Mouse (Mus musculus): ENCODE measurements around the gene Gm28047. TPM values are rescaled to one million over a fixed set of nuclear protein-coding genes. Genes with fewer than 3 reads are reported as not detected.

Gene Gm28047
- not detected in 2 replicates for polyA plus RNA-seq (2015; fragmentation: Nextera tagmentation; extraction: Ambion mirVana)

GRCm38 (mm10) chr15:102624970-102625686, at the start of gene Gm28047, which contains the start of gene Atf7:
Gene Gm28047, minus strand, starts transcription at chr15:102625067.
Gene Atf7, minus strand, starts transcription at chr15:102625464.
- peak; percentile 99 for ATAC-seq
- Histone ChIP-seq H3K4me1 (ENCODE audit: control insufficient read depth, insufficient read depth, low read length) (peaks cover 26% of the 10 kb centered on the region), H3K9ac (ENCODE audit: low read depth, low read length) (peak within 1 kb of the TSS; percentile 87), H3K4me2 (ENCODE audit: low read depth, low read length) (peak within 1 kb of the TSS; percentile 84), H3K9me3 (ENCODE audit: control insufficient read depth, low read length) (peaks cover 4% of the 10 kb centered on the region; the same call in 1 of the 2 replicates), H3K36me3 (ENCODE audit: control insufficient read depth, insufficient read depth, low read length) (no peaks in the 10 kb centered on the region), H3K27me3 (replicated peaks; ENCODE audit: control insufficient read depth, insufficient read depth, low read length) (no peaks in the 10 kb centered on the region), H3K4me3 (ENCODE audit: low read length) (peak within 1 kb of the TSS; percentile 70), H3K27ac (ENCODE audit: low read length) (peak within 1 kb of the TSS; percentile 100)
- WGBS = under 1% methylated on average over 51 of the region's 51 CpGs

GRCm38 (mm10) chr15:102673548-102673947, 48.7 kb upstream of the Gm28047 start:
- Histone ChIP-seq H3K9ac (ENCODE audit: low read depth, low read length) (no peak overlapping the region; the same call in 1 of the 2 replicates), H3K4me3 (ENCODE audit: low read length) (peak overlapping the region; percentile 24), H3K36me3 (ENCODE audit: control insufficient read depth, insufficient read depth, low read length) (no peaks in the 10 kb centered on the region), H3K27me3 (replicated peaks; ENCODE audit: control insufficient read depth, insufficient read depth, low read length) (no peaks in the 10 kb centered on the region), H3K4me2 (ENCODE audit: low read depth, low read length) (peak overlapping the region; percentile 90), H3K9me3 (ENCODE audit: control insufficient read depth, low read length) (no peaks in the 10 kb centered on the region), H3K4me1 (ENCODE audit: control insufficient read depth, insufficient read depth, low read length) (peaks cover 23% of the 10 kb centered on the region), H3K27ac (ENCODE audit: low read length) (peak overlapping the region; percentile 83)
- WGBS = 2% methylated on average over 10 of the region's 10 CpGs
- peak; percentile 45 for ATAC-seq

GRCm38 (mm10) chr15:102672215-102673071, 47.6 kb upstream of the Gm28047 start, which contains the start of gene Atp5g2:
Gene Atp5g2, minus strand, starts transcription at chr15:102672352.
- WGBS = 4% methylated on average over 37 of the region's 37 CpGs
- Histone ChIP-seq H3K4me3 (ENCODE audit: low read length) (peak within 1 kb of the TSS; percentile 60), H3K9ac (ENCODE audit: low read depth, low read length) (peak within 1 kb of the TSS; percentile 89), H3K9me3 (ENCODE audit: control insufficient read depth, low read length) (no peaks in the 10 kb centered on the region), H3K36me3 (ENCODE audit: control insufficient read depth, insufficient read depth, low read length) (peaks cover 5% of the 10 kb centered on the region), H3K4me1 (ENCODE audit: control insufficient read depth, insufficient read depth, low read length) (peaks cover 23% of the 10 kb centered on the region), H3K4me2 (ENCODE audit: low read depth, low read length) (peak within 1 kb of the TSS; percentile 90), H3K27me3 (replicated peaks; ENCODE audit: control insufficient read depth, insufficient read depth, low read length) (no peaks in the 10 kb centered on the region), H3K27ac (ENCODE audit: low read length) (peak within 1 kb of the TSS; percentile 99)
- no peak for ATAC-seq

GRCm38 (mm10) chr15:102671721-102672214, 46.9 kb upstream of the Gm28047 start:
- ATAC-seq = peak; percentile 62
- under 1% methylated on average over 28 of the region's 34 CpGs for WGBS
- Histone ChIP-seq H3K4me3 (ENCODE audit: low read length) (peak overlapping the region; percentile 60), H3K9me3 (ENCODE audit: control insufficient read depth, low read length) (no peaks in the 10 kb centered on the region), H3K27me3 (replicated peaks; ENCODE audit: control insufficient read depth, insufficient read depth, low read length) (no peaks in the 10 kb centered on the region), H3K36me3 (ENCODE audit: control insufficient read depth, insufficient read depth, low read length) (peaks cover 5% of the 10 kb centered on the region), H3K4me1 (ENCODE audit: control insufficient read depth, insufficient read depth, low read length) (peaks cover 23% of the 10 kb centered on the region), H3K27ac (ENCODE audit: low read length) (peak overlapping the region; percentile 99), H3K4me2 (ENCODE audit: low read depth, low read length) (peak overlapping the region; percentile 90), H3K9ac (ENCODE audit: low read depth, low read length) (peak overlapping the region; percentile 89)

DNA sequence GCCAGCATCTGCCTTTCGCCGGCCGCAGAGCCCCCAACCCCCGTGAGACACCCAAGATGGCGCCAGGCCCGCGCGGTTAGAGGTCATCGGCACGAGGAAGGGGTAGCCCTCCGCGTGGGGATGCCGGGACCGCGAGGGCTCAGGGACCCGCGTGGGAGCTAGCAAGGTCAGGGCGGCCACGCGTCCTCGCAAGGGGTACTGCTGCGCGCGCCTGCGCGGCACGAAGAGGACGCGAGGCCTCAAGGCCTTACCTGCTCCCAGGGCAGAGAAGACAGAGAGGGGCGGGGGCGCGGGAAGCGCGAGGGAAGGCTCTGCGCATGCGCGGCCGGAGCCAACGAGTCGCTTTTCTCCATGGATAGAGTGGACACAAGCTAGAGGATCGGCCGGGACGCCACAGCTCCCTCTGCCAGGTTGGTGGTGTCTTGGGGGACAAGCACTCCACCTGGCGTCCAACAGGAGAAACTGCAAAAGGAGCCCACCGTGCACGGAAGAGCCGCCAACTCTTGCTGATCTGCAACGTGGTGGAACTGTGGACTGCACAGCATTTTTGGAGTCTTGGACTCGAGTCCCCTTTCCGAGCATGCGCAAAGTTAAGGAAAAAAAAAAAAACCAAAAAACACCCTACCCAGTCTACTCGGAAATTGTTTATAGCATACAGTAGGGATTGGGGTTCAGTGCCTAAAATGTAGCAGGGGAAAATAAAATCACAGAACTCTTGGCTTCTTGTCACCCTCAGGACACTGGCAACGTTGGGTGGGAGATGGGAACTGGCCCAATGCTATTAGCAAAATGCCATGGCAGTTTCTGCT, 46.1 kb upstream of the Gm28047 start:
- peak overlapping the region; percentile 76 for H3K4me3 ChIP-seq (ENCODE audit: low read length)
- peak overlapping the region; percentile 99 for H3K27ac ChIP-seq (ENCODE audit: low read length)
- H3K4me2 ChIP-seq (ENCODE audit: low read depth, low read length) = peak overlapping the region; percentile 90
- no peaks in the 10 kb centered on the region for H3K9me3 ChIP-seq (ENCODE audit: control insufficient read depth, low read length)
- peak overlapping the region; percentile 96 for H3K9ac ChIP-seq (ENCODE audit: low read depth, low read length)
- H3K4me1 ChIP-seq (ENCODE audit: control insufficient read depth, insufficient read depth, low read length) = peaks cover 23% of the 10 kb centered on the region
- under 1% methylated on average over 53 of the region's 53 CpGs for WGBS
- ATAC-seq = peak; percentile 92
- peaks cover 5% of the 10 kb centered on the region for H3K36me3 ChIP-seq (ENCODE audit: control insufficient read depth, insufficient read depth, low read length)
- no peaks in the 10 kb centered on the region for H3K27me3 ChIP-seq (replicated peaks; ENCODE audit: control insufficient read depth, insufficient read depth, low read length)

- H3K4me3 ChIP-seq (ENCODE audit: low read length) = peak overlapping the region; percentile 76
- no peaks in the 10 kb centered on the region for H3K27me3 ChIP-seq (replicated peaks; ENCODE audit: control insufficient read depth, insufficient read depth, low read length)
- ATAC-seq = peak; percentile 5; the same call in 1 of the 2 replicates
- no peaks in the 10 kb centered on the region for H3K9me3 ChIP-seq (ENCODE audit: control insufficient read depth, low read length)
- H3K36me3 ChIP-seq (ENCODE audit: control insufficient read depth, insufficient read depth, low read length) = peaks cover 5% of the 10 kb centered on the region
- WGBS = 6% methylated on average over 6 of the region's 6 CpGs
- H3K4me2 ChIP-seq (ENCODE audit: low read depth, low read length) = peak overlapping the region; percentile 66
- peak overlapping the region; percentile 96 for H3K9ac ChIP-seq (ENCODE audit: low read depth, low read length)
- H3K4me1 ChIP-seq (ENCODE audit: control insufficient read depth, insufficient read depth, low read length) = peaks cover 23% of the 10 kb centered on the region
- peak overlapping the region; percentile 91 for H3K27ac ChIP-seq (ENCODE audit: low read length)
Observed at GRCm38 (mm10) chr15:102670281-102670680, 45.4 kb upstream of the Gm28047 start.

GRCm38 (mm10) chr15:102669571-102669970, 44.7 kb upstream of the Gm28047 start:
- H3K4me2 ChIP-seq (ENCODE audit: low read depth, low read length) = peak overlapping the region; percentile 23; the same call in 1 of the 2 replicates
- peaks cover 23% of the 10 kb centered on the region for H3K4me1 ChIP-seq (ENCODE audit: control insufficient read depth, insufficient read depth, low read length)
- no peak for ATAC-seq
- H3K27ac ChIP-seq (ENCODE audit: low read length) = no peak overlapping the region
- peak overlapping the region; percentile 37; the same call in 1 of the 2 replicates for H3K9ac ChIP-seq (ENCODE audit: low read depth, low read length)
- H3K27me3 ChIP-seq (replicated peaks; ENCODE audit: control insufficient read depth, insufficient read depth, low read length) = no peaks in the 10 kb centered on the region
- no peak overlapping the region for H3K4me3 ChIP-seq (ENCODE audit: low read length)
- WGBS = 83% methylated on average over 8 of the region's 8 CpGs
- H3K9me3 ChIP-seq (ENCODE audit: control insufficient read depth, low read length) = no peaks in the 10 kb centered on the region
- peaks cover 5% of the 10 kb centered on the region for H3K36me3 ChIP-seq (ENCODE audit: control insufficient read depth, insufficient read depth, low read length)

DNA sequence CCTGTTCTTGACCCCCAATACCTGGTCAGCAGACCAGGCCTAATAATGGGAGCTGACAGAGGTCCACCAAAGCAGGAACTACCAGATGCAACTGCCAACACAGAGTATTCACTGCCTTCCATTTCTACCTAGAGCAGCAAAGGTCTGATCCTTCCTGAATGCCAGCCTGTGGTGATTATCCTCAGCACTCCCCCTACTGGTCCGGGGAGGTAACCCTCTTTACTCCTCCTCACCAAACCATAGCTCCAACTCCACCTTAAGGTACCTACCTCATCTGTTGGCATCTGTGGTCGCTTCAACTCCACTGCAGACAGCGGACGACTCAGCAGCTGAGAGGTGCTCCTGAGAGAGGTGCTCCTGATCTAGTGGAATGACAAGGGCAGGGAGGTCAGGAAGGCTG, 40.6 kb upstream of the Gm28047 start:
- H3K4me1 ChIP-seq (ENCODE audit: control insufficient read depth, insufficient read depth, low read length) = peaks cover 7% of the 10 kb centered on the region
- ATAC-seq = peak; percentile 42; the same call in 1 of the 2 replicates
- H3K9me3 ChIP-seq (ENCODE audit: control insufficient read depth, low read length) = no peaks in the 10 kb centered on the region
- no peak overlapping the region for H3K9ac ChIP-seq (ENCODE audit: low read depth, low read length)
- H3K4me2 ChIP-seq (ENCODE audit: low read depth, low read length) = no peak overlapping the region
- no peak overlapping the region for H3K4me3 ChIP-seq (ENCODE audit: low read length)
- 48% methylated on average over 4 of the region's 4 CpGs for WGBS
- H3K36me3 ChIP-seq (ENCODE audit: control insufficient read depth, insufficient read depth, low read length) = peaks cover 16% of the 10 kb centered on the region
- no peaks in the 10 kb centered on the region for H3K27me3 ChIP-seq (replicated peaks; ENCODE audit: control insufficient read depth, insufficient read depth, low read length)
- no peak overlapping the region for H3K27ac ChIP-seq (ENCODE audit: low read length)

Data from intestine, embryonic 16.5 days (tissue).